Mouse (Mus musculus) lung, adult 2 months (tissue): Measurements from ENCODE around the gene Dusp12. TPM values are rescaled to one million over a fixed set of nuclear protein-coding genes. Genes with fewer than 3 reads are reported as not detected.

ENCODE experiments used
- DNase-seq: peaks from one replicate; pipeline ENCODE4 v3.0.0; 2022
- H3K4me1 ChIP-seq: fragments of 200-500 bp; 2 replicates; pipeline ENCODE4 v1.6.1; 2011; ENCODE audit warnings: low read length; ENCODE audit not compliant: control insufficient read depth, insufficient read depth
- H3K4me3 ChIP-seq: fragments of 200-500 bp; replicated peaks from 2 replicates; pipeline ENCODE3; 2011; ENCODE audit warnings: low read depth, mild to moderate bottlenecking, control low read depth, low read length; ENCODE audit errors: extremely low read depth
- CTCF ChIP-seq: fragments of 200-500 bp; IDR thresholded peaks from 2 replicates; pipeline ENCODE4 v1.5.1; 2011; ENCODE audit warnings: mild to moderate bottlenecking, low read length, control low read depth; ENCODE audit not compliant: insufficient read depth
- POLR2A ChIP-seq: fragments of 200-500 bp; IDR thresholded peaks from 2 replicates; pipeline ENCODE4 v1.6.1; 2011; ENCODE audit warnings: low read depth, mild to moderate bottlenecking, control low read depth, low read length, borderline replicate concordance; ENCODE audit errors: extremely low read depth
- WGBS: fragments of 180-500 bp; shearing (Covaris S2); methylation state at CpG from one replicate; pipeline ENCODE4 v1.1.7; 2018; 5-methylcytosine and 5-hydroxymethylcytosine counted together
- polyA plus RNA-seq: library from polyadenylated mRNA; depleted of rRNA; stranded (reverse); fragments of >200 nt; gene quantifications from 2 replicates; pipeline ENCODE4 v1.2.3, GENCODE M21; 2012; rRNA removed

Gene Dusp12
- polyA plus RNA-seq, result 17.3 and 18.8 TPM in 2 replicates

GRCm38 (mm10) chr1:170884978-170885561, at the start of gene Dusp12, which contains the start of gene Gm26620:
Gene Dusp12, minus strand, starts transcription at chr1:170885540.
Gene Gm26620, plus strand, starts transcription at chr1:170885065.
- TF ChIP-seq POLR2A (peak; percentile 27; the same call in 1 of the 2 replicates), CTCF (peak; percentile 75)
- Histone ChIP-seq H3K4me1 (no peaks in the 10 kb centered on the region), H3K4me3 (peak within 1 kb of the TSS; percentile 85)
- WGBS, result under 1% methylated on average over 46 of the region's 46 CpGs
- DNase-seq, result peak; percentile 79

DNA sequence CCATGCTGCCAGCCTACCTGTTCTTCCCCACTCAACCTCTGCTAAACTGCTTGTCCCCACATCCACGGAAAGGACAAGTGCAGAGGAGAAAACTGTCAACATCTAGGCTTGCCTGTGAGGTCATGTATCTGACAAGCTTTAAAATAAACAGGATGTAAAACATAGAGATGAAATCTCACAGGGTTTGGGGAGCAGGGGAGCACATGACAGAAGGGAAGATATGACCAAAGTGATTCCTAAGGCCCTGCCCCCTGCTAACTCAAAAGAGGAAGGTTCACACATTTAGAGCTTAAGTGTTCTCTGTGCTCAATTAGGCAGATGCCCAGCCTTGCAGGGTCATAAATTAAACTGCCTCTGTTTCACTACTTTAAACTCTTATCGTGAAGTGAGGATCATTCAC, 49.0 kb upstream of the Dusp12 start:
- Histone ChIP-seq H3K4me1 (peaks cover 3% of the 10 kb centered on the region), H3K4me3 (no peak overlapping the region)
- TF ChIP-seq POLR2A, result no peak
- TF ChIP-seq CTCF, result no peak
- WGBS, result 26% methylated on average over 2 of the region's 2 CpGs
- DNase-seq, result no peak

- 61% methylated on average over 1 of the region's 1 CpGs for WGBS
- Histone ChIP-seq H3K4me1 (peaks cover 3% of the 10 kb centered on the region), H3K4me3 (no peak overlapping the region)
- TF ChIP-seq CTCF, result no peak
- no peak for TF ChIP-seq POLR2A
- DNase-seq, result no peak
These were observed 48.6 kb upstream of the Dusp12 start for GRCm38 (mm10) chr1:170933940-170934339.

DNA sequence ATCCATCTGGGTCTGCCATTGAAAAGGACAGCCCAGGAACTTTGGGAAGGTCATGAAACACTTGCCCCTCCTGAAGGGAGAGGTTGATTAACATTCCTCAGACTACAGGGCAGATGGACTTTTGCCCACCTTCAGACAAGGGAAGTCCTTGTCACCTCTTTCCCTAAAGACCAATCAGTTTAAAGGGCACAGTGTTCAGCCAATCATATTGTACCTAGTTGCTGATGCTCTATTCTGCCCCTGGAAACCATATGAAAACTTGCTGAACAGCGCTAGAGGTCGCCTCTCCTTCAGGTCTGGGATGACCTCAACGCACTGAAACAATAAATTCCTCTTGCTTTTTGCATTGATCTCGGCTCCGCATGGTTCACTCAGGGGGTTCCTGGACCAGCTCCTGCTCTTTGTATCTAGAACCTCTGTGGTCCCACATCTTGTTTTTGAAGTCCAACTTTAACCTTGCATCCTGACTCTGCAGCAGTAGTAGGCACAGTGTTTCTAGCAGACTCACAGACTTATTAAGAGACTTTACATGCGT, 48.1 kb upstream of the Dusp12 start:
- WGBS, result 73% methylated on average over 6 of the region's 6 CpGs
- DNase-seq, result no peak
- no peak overlapping the region for H3K4me3 ChIP-seq
- peaks cover 3% of the 10 kb centered on the region for H3K4me1 ChIP-seq
- TF ChIP-seq CTCF (no peak), POLR2A (no peak)

DNA sequence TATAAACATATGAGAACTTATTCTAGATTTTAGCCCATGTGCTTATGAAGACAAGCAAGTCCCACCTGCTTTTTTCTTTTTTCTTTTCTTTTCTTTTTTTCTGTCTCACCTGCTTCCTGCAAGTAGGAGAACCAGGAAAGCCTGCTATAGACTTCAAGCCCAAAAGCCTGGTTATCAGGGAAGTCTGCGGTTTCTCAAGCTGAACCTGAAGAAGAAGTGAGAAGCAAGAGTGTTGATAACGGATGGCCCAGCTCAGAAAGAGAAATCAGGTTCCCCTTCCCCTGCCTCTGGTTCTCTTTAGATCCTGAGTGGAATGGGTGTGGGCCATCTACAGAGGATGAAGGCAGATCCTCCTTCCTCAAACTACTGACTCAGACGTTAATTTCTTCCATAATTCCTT, 46.7 kb upstream of the Dusp12 start:
- 75% methylated on average over 3 of the region's 3 CpGs for WGBS
- DNase-seq, result no peak
- H3K4me3 ChIP-seq, result no peak overlapping the region
- peaks cover 3% of the 10 kb centered on the region for H3K4me1 ChIP-seq
- TF ChIP-seq POLR2A (no peak), CTCF (no peak)

GRCm38 (mm10) chr1:170929245-170929644, 43.9 kb upstream of the Dusp12 start:
- H3K4me3 ChIP-seq, result no peak overlapping the region
- no peaks in the 10 kb centered on the region; the same call in none of the 2 replicates for H3K4me1 ChIP-seq
- no peak for TF ChIP-seq CTCF
- TF ChIP-seq POLR2A, result no peak
- WGBS, result 78% methylated on average over 4 of the region's 4 CpGs
- DNase-seq, result no peak

- TF ChIP-seq POLR2A (no peak), CTCF (no peak)
- no peak for DNase-seq
- 56% methylated on average over 2 of the region's 2 CpGs for WGBS
- Histone ChIP-seq H3K4me1 (no peaks in the 10 kb centered on the region), H3K4me3 (no peak overlapping the region)
These were observed 43.1 kb upstream of the Dusp12 start for GRCm38 (mm10) chr1:170928467-170928866.

DNA sequence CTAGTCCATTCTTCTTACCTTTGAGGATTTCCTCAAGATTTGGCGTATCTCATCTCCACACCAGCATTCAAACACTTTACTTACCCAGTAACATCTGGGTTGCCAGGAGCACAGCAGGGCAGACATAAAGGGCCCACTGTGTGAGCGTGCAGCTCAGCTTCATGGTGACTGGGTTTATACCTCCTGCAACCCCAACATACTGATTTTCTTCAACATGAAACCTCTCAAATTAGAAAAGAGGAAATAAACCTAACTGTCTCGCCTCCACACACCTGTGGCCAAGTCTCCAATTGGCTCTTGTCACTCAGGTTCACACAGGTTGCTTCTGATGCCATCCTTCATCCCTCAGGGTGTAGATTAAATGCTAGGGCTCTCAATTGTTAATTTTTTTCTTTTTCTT, 42.0 kb upstream of the Dusp12 start, which contains the start of gene Fcrla:
Fcrla (minus strand) TSS at position 206 of the 400 bp plus-strand sequence.
- 73% methylated on average over 3 of the region's 3 CpGs for WGBS
- Histone ChIP-seq H3K4me3 (peak within 1 kb of the TSS; percentile 14), H3K4me1 (no peaks in the 10 kb centered on the region)
- no peak for TF ChIP-seq POLR2A
- no peak for TF ChIP-seq CTCF
- no peak for DNase-seq

- no peaks in the 10 kb centered on the region for H3K4me1 ChIP-seq
- 47% methylated on average over 6 of the region's 6 CpGs for WGBS
- H3K4me3 ChIP-seq, result no peak overlapping the region
- no peak for DNase-seq
- TF ChIP-seq CTCF, result no peak
- no peak for TF ChIP-seq POLR2A
These were observed 41.6 kb upstream of the Dusp12 start for GRCm38 (mm10) chr1:170926941-170927340.

- Histone ChIP-seq H3K4me3 (no peak overlapping the region), H3K4me1 (no peaks in the 10 kb centered on the region)
- no peak for DNase-seq
- no peak for TF ChIP-seq CTCF
- WGBS, result 50% methylated on average over 6 of the region's 6 CpGs
These were observed 39.1 kb upstream of the Dusp12 start for GRCm38 (mm10) chr1:170924485-170924884.
